Mouse (Mus musculus) embryonic facial prominence, embryonic 11.5 days (tissue): ENCODE results near the gene Ints6. TPM values are rescaled to one million over a fixed set of nuclear protein-coding genes. Genes with fewer than 3 reads are reported as not detected.

Source experiments
- ATAC-seq: fragments of 200-750 bp; cut with Nextera tagmentation; replicated peaks from 2 replicates; pipeline ENCODE4 v1.8.0; 2017; ENCODE audit warnings: low read depth; ENCODE audit not compliant: insufficient number of reproducible peaks, low FRiP score, low TSS enrichment
- DNase-seq: peaks from one replicate; pipeline ENCODE4 v3.0.0-alpha.2; 2015; ENCODE audit warnings: low spot score
- H3K27ac ChIP-seq: fragments of 300-500 bp; sonication (generic); replicated peaks from 2 replicates; pipeline ENCODE4 v1.5.1; 2014; ENCODE audit warnings: mild to moderate bottlenecking, low read depth, low read length, control low read depth
- H3K27me3 ChIP-seq: fragments of 300-500 bp; sonication (generic); 2 replicates; pipeline ENCODE4 v1.6.1; 2014; ENCODE audit warnings: mild to moderate bottlenecking, low read length, moderate library complexity, mixed read lengths; ENCODE audit not compliant: control insufficient read depth, insufficient read depth
- H3K36me3 ChIP-seq: fragments of 300-500 bp; sonication (generic); replicated peaks from 2 replicates; pipeline ENCODE4 v1.6.1; 2014; ENCODE audit warnings: low read depth, mild to moderate bottlenecking, low read length, moderate library complexity, mixed read lengths; ENCODE audit not compliant: control insufficient read depth, insufficient read depth
- H3K4me1 ChIP-seq: fragments of 300-500 bp; sonication (generic); 2 replicates; pipeline ENCODE4 v1.6.1; 2014; ENCODE audit warnings: low read length, mixed read lengths; ENCODE audit not compliant: control insufficient read depth, insufficient read depth
- H3K4me2 ChIP-seq: fragments of 300-500 bp; sonication (generic); 2 replicates; pipeline ENCODE4 v1.6.1; 2014; ENCODE audit warnings: low read depth, mild to moderate bottlenecking, control low read depth, low read length, moderate library complexity
- H3K4me3 ChIP-seq: fragments of 300-500 bp; sonication (generic); 2 replicates; pipeline ENCODE4 v1.5.1; 2014; ENCODE audit warnings: low read depth, low read length, control low read depth
- H3K9ac ChIP-seq: fragments of 300-500 bp; sonication (generic); replicated peaks from 2 replicates; pipeline ENCODE4 v1.6.1; 2014; ENCODE audit warnings: mild to moderate bottlenecking, control low read depth, low read length
- H3K9me3 ChIP-seq: fragments of 300-500 bp; sonication (generic); replicated peaks from 2 replicates; pipeline ENCODE4 v1.6.1; 2016; ENCODE audit warnings: mild to moderate bottlenecking, low read length, inconsistent platforms, mixed read lengths; ENCODE audit not compliant: control insufficient read depth
- WGBS: fragments of 180-500 bp; shearing (Covaris S2); extraction: QIAGEN DNeasy Blood & Tissue Kit; methylation state at CpG from one replicate; pipeline ENCODE4 v1.1.7; 2014; 5-methylcytosine and 5-hydroxymethylcytosine counted together
- polyA plus RNA-seq: library from polyadenylated mRNA; unstranded; fragments of >200 nt; fragmentation: Nextera tagmentation; extraction: Ambion mirVana; gene quantifications from 2 replicates; pipeline ENCODE4 v1.2.1, GENCODE M21; 2014

Gene Ints6
- polyA plus RNA-seq, 1 experiment from 2014 or later: 24.2 TPM

GRCm38 (mm10) chr14:62639111-62639510 lies 121.9 kb downstream of the Ints6 start:
- H3K27ac ChIP-seq: no peak overlapping the region
- H3K9me3 ChIP-seq: no peaks in the 10 kb centered on the region
- DNase-seq: no peak
- no peak overlapping the region for H3K4me2 ChIP-seq
- no peak overlapping the region for H3K4me3 ChIP-seq
- H3K27me3 ChIP-seq: no peaks in the 10 kb centered on the region
- H3K4me1 ChIP-seq: no peaks in the 10 kb centered on the region
- H3K9ac ChIP-seq: no peak overlapping the region
- no peak for ATAC-seq
- 69% methylated on average over 6 of the region's 6 CpGs for WGBS
- H3K36me3 ChIP-seq: no peaks in the 10 kb centered on the region

- no peak overlapping the region for H3K27ac ChIP-seq
- H3K9ac ChIP-seq: no peak overlapping the region
- DNase-seq (no peak), ATAC-seq (no peak)
- WGBS: 56% methylated on average over 6 of the region's 6 CpGs
- no peaks in the 10 kb centered on the region for H3K4me1 ChIP-seq
- H3K4me3 ChIP-seq: no peak overlapping the region
- no peak overlapping the region for H3K4me2 ChIP-seq
- H3K27me3 ChIP-seq: no peaks in the 10 kb centered on the region
- H3K36me3 ChIP-seq: no peaks in the 10 kb centered on the region
- H3K9me3 ChIP-seq: no peaks in the 10 kb centered on the region
These were observed 122.6 kb downstream of the Ints6 start for GRCm38 (mm10) chr14:62638345-62638702.

GRCm38 (mm10) chr14:62637436-62638344 lies 123.3 kb downstream of the Ints6 start:
- H3K27ac ChIP-seq: no peak overlapping the region
- no peak overlapping the region for H3K9ac ChIP-seq
- no peak overlapping the region for H3K4me2 ChIP-seq
- DNase-seq (peak; percentile 6), ATAC-seq (no peak)
- H3K9me3 ChIP-seq: no peaks in the 10 kb centered on the region
- no peaks in the 10 kb centered on the region for H3K4me1 ChIP-seq
- 36% methylated on average over 9 of the region's 9 CpGs for WGBS
- H3K36me3 ChIP-seq: no peaks in the 10 kb centered on the region
- no peaks in the 10 kb centered on the region for H3K27me3 ChIP-seq
- no peak overlapping the region for H3K4me3 ChIP-seq

- Histone ChIP-seq H3K9me3 (no peaks in the 10 kb centered on the region), H3K9ac (no peak overlapping the region), H3K4me1 (no peaks in the 10 kb centered on the region), H3K27ac (no peak overlapping the region), H3K27me3 (no peaks in the 10 kb centered on the region), H3K4me2 (no peak overlapping the region), H3K36me3 (no peaks in the 10 kb centered on the region), H3K4me3 (no peak overlapping the region)
- ATAC-seq (no peak), DNase-seq (no peak)
- 82% methylated on average over 5 of the region's 5 CpGs for WGBS
These were observed 133.0 kb downstream of the Ints6 start for GRCm38 (mm10) chr14:62627951-62628350.

Other genes starting within 250 kb of the Ints6 start
- gene Fam124a, start 205.4 kb downstream of the Ints6 start, polyA plus RNA-seq: 1.5 and 1.9 TPM in 2 replicates
- gene Gm4131, start 194.2 kb downstream of the Ints6 start, polyA plus RNA-seq: not detected in 2 replicates
- not detected in 2 replicates for gene Serpine3, start 97.5 kb downstream of the Ints6 start, polyA plus RNA-seq
- 12.2 and 13.3 TPM in 2 replicates for gene Wdfy2, start 76.5 kb upstream of the Ints6 start, polyA plus RNA-seq
- not detected in 2 replicates for gene Defb48, start 223.3 kb upstream of the Ints6 start, polyA plus RNA-seq
- gene Defb47, start 236.9 kb upstream of the Ints6 start, polyA plus RNA-seq: not detected in 2 replicates